Mouse (Mus musculus): Measurements from ENCODE around the gene Sgsm3. TPM values are rescaled to one million over a fixed set of nuclear protein-coding genes. Genes with fewer than 3 reads are reported as not detected.

Sgsm3 gene
- polyA plus RNA-seq, 1 experiment from 2014 or later: 7.9 TPM

- no peaks in the 10 kb centered on the region for H3K36me3 ChIP-seq (ENCODE audit: control insufficient read depth, insufficient read depth)
- no peak overlapping the region for H3K9ac ChIP-seq (ENCODE audit: low read depth, low read length)
- no peak overlapping the region for H3K27ac ChIP-seq (ENCODE audit: low read length)
- no peaks in the 10 kb centered on the region for H3K4me1 ChIP-seq (ENCODE audit: control insufficient read depth, low read depth, low read length)
- no peak overlapping the region for H3K4me3 ChIP-seq (ENCODE audit: low read depth, low read length)
- H3K9me3 ChIP-seq (replicated peaks; ENCODE audit: control insufficient read depth, low read length): no peaks in the 10 kb centered on the region
- no peak for ATAC-seq (ENCODE audit: low read depth)
- WGBS (ENCODE audit: insufficient replicate concordance): 61% methylated on average over 5 of the region's 5 CpGs
- no peak overlapping the region for H3K4me2 ChIP-seq (ENCODE audit: low read depth, low read length)
- no peaks in the 10 kb centered on the region for H3K27me3 ChIP-seq (ENCODE audit: control insufficient read depth, insufficient read depth, low read depth, low read length)
Measured at GRCm38 (mm10) chr15:80939401-80939800, 38.2 kb upstream of the Sgsm3 start.

DNA sequence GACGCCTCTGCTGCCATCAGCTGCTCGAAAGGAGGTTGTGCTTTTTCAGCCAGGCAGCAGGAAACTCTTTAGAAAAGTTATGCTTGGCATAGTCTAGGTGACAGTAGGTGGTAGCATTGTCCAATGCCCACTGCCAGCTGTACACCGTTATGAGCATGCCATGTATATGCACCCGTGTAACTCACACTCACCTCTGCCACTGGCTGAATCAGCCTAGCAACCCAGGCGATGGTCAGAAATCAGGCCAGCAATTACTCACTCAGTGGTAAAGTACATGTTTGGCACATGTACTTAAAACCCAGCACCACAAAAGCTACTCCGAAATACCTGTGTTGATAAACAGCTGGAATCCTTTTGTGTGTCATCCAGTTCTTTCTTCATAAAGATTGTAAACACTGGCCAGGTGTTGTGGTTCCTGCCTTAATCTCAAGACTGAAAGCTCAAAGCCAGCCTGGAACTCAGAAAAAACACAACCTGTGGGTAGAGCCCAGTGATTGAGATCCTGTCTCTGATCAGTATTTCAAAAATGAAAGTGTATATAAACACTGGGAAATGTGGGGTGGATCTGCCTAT, 36.0 kb upstream of the Sgsm3 start:
- Histone ChIP-seq H3K27me3 (ENCODE audit: control insufficient read depth, insufficient read depth, low read depth, low read length) (no peaks in the 10 kb centered on the region), H3K4me3 (ENCODE audit: low read depth, low read length) (no peak overlapping the region), H3K4me1 (ENCODE audit: control insufficient read depth, low read depth, low read length) (no peaks in the 10 kb centered on the region; the same call in 1 of the 2 replicates), H3K27ac (ENCODE audit: low read length) (no peak overlapping the region), H3K9ac (ENCODE audit: low read depth, low read length) (no peak overlapping the region), H3K4me2 (ENCODE audit: low read depth, low read length) (no peak overlapping the region), H3K36me3 (ENCODE audit: control insufficient read depth, insufficient read depth) (no peaks in the 10 kb centered on the region), H3K9me3 (replicated peaks; ENCODE audit: control insufficient read depth, low read length) (no peaks in the 10 kb centered on the region)
- ATAC-seq (ENCODE audit: low read depth): no peak
- WGBS (ENCODE audit: insufficient replicate concordance): 85% methylated on average over 6 of the region's 6 CpGs

DNA sequence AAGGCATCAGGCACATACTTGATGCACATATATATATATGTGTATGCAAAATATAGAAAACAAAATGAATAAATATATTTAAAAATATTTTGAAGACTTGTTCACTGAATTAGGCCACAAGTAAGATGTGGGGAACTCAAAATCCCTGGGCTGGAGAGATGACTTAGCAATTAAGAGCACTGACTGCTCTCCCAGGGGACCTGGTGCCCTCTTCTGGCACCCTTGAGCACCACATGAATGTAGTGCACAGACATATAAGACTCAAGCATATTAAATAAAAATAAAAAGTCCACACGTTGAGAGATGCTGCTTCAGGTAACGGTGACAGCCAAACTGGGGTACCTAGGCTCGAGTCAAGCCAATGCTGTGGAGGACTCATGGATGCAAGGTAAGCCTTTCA, 31.7 kb upstream of the Sgsm3 start:
- Histone ChIP-seq H3K27ac (ENCODE audit: low read length) (no peak overlapping the region), H3K27me3 (ENCODE audit: control insufficient read depth, insufficient read depth, low read depth, low read length) (no peaks in the 10 kb centered on the region), H3K9me3 (replicated peaks; ENCODE audit: control insufficient read depth, low read length) (no peaks in the 10 kb centered on the region), H3K9ac (ENCODE audit: low read depth, low read length) (no peak overlapping the region), H3K4me3 (ENCODE audit: low read depth, low read length) (no peak overlapping the region), H3K4me1 (ENCODE audit: control insufficient read depth, low read depth, low read length) (peaks cover 15% of the 10 kb centered on the region), H3K4me2 (ENCODE audit: low read depth, low read length) (no peak overlapping the region), H3K36me3 (ENCODE audit: control insufficient read depth, insufficient read depth) (no peaks in the 10 kb centered on the region)
- WGBS (ENCODE audit: insufficient replicate concordance): 25% methylated on average over 3 of the region's 3 CpGs
- no peak for ATAC-seq (ENCODE audit: low read depth)

GRCm38 (mm10) chr15:80948145-80949135, 29.1 kb upstream of the Sgsm3 start, which contains the start of gene Adsl:
Adsl (plus strand) TSS chr15:80948490.
- Histone ChIP-seq H3K4me1 (ENCODE audit: control insufficient read depth, low read depth, low read length) (peaks cover 15% of the 10 kb centered on the region), H3K9me3 (replicated peaks; ENCODE audit: control insufficient read depth, low read length) (no peaks in the 10 kb centered on the region), H3K4me3 (ENCODE audit: low read depth, low read length) (peak within 1 kb of the TSS; percentile 93), H3K4me2 (ENCODE audit: low read depth, low read length) (peak within 1 kb of the TSS; percentile 73), H3K9ac (ENCODE audit: low read depth, low read length) (peak within 1 kb of the TSS; percentile 79), H3K27ac (ENCODE audit: low read length) (peak within 1 kb of the TSS; percentile 69), H3K27me3 (ENCODE audit: control insufficient read depth, insufficient read depth, low read depth, low read length) (no peaks in the 10 kb centered on the region), H3K36me3 (ENCODE audit: control insufficient read depth, insufficient read depth) (peaks cover 4% of the 10 kb centered on the region)
- WGBS (ENCODE audit: insufficient replicate concordance): under 1% methylated on average over 63 of the region's 63 CpGs
- ATAC-seq (ENCODE audit: low read depth): peak; percentile 95

- no peak for ATAC-seq (ENCODE audit: low read depth)
- no peaks in the 10 kb centered on the region for H3K9me3 ChIP-seq (replicated peaks; ENCODE audit: control insufficient read depth, low read length)
- peaks cover 15% of the 10 kb centered on the region for H3K4me1 ChIP-seq (ENCODE audit: control insufficient read depth, low read depth, low read length)
- 24% methylated on average over 4 of the region's 4 CpGs for WGBS (ENCODE audit: insufficient replicate concordance)
- no peak overlapping the region for H3K27ac ChIP-seq (ENCODE audit: low read length)
- H3K36me3 ChIP-seq (ENCODE audit: control insufficient read depth, insufficient read depth): peaks cover 14% of the 10 kb centered on the region
- peak overlapping the region; percentile 73 for H3K4me2 ChIP-seq (ENCODE audit: low read depth, low read length)
- peak overlapping the region; percentile 79 for H3K9ac ChIP-seq (ENCODE audit: low read depth, low read length)
- H3K4me3 ChIP-seq (ENCODE audit: low read depth, low read length): peak overlapping the region; percentile 93
- H3K27me3 ChIP-seq (ENCODE audit: control insufficient read depth, insufficient read depth, low read depth, low read length): no peaks in the 10 kb centered on the region
Measured at GRCm38 (mm10) chr15:80949431-80949830, 28.1 kb upstream of the Sgsm3 start.

- Histone ChIP-seq H3K27me3 (ENCODE audit: control insufficient read depth, insufficient read depth, low read depth, low read length) (no peaks in the 10 kb centered on the region), H3K27ac (ENCODE audit: low read length) (no peak overlapping the region), H3K9ac (ENCODE audit: low read depth, low read length) (no peak overlapping the region), H3K36me3 (ENCODE audit: control insufficient read depth, insufficient read depth) (peaks cover 19% of the 10 kb centered on the region), H3K4me3 (ENCODE audit: low read depth, low read length) (no peak overlapping the region), H3K4me1 (ENCODE audit: control insufficient read depth, low read depth, low read length) (peaks cover 15% of the 10 kb centered on the region), H3K4me2 (ENCODE audit: low read depth, low read length) (peak overlapping the region; percentile 73; the same call in 1 of the 2 replicates), H3K9me3 (replicated peaks; ENCODE audit: control insufficient read depth, low read length) (no peaks in the 10 kb centered on the region)
- WGBS (ENCODE audit: insufficient replicate concordance): 73% methylated on average over 7 of the region's 7 CpGs
- no peak for ATAC-seq (ENCODE audit: low read depth)
Measured at GRCm38 (mm10) chr15:80950055-80950454, 27.5 kb upstream of the Sgsm3 start.

DNA sequence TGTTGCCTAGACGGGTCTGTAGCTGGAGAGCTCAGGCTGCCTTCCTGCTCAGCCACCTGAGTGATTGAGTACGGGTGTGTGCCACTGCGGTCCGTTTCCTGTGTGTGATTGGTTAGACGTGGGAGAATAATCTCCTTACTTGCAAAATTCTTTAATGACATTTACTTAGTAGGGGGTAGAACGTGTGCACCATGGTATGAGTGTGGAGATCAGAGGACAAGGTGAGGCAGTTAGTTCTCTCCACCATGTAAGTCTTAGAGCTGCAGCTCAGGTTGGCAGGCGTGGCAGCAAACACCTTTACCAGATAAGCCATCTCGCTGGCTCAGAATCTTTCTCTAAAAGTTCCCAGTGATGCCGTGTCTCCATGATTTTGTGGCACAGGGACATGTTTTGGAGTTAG, 23.6 kb upstream of the Sgsm3 start:
- Histone ChIP-seq H3K27me3 (ENCODE audit: control insufficient read depth, insufficient read depth, low read depth, low read length) (no peaks in the 10 kb centered on the region), H3K27ac (ENCODE audit: low read length) (no peak overlapping the region), H3K4me1 (ENCODE audit: control insufficient read depth, low read depth, low read length) (peaks cover 11% of the 10 kb centered on the region), H3K9ac (ENCODE audit: low read depth, low read length) (no peak overlapping the region), H3K36me3 (ENCODE audit: control insufficient read depth, insufficient read depth) (peaks cover 34% of the 10 kb centered on the region), H3K9me3 (replicated peaks; ENCODE audit: control insufficient read depth, low read length) (no peaks in the 10 kb centered on the region), H3K4me2 (ENCODE audit: low read depth, low read length) (no peak overlapping the region), H3K4me3 (ENCODE audit: low read depth, low read length) (no peak overlapping the region)
- ATAC-seq (ENCODE audit: low read depth): no peak
- 76% methylated on average over 9 of the region's 9 CpGs for WGBS (ENCODE audit: insufficient replicate concordance)

GRCm38 (mm10) chr15:80954861-80955260, 22.7 kb upstream of the Sgsm3 start:
- H3K9ac ChIP-seq (ENCODE audit: low read depth, low read length): no peak overlapping the region
- ATAC-seq (ENCODE audit: low read depth): no peak
- WGBS (ENCODE audit: insufficient replicate concordance): 76% methylated on average over 3 of the region's 3 CpGs
- no peak overlapping the region for H3K27ac ChIP-seq (ENCODE audit: low read length)
- H3K4me1 ChIP-seq (ENCODE audit: control insufficient read depth, low read depth, low read length): peaks cover 3% of the 10 kb centered on the region
- H3K27me3 ChIP-seq (ENCODE audit: control insufficient read depth, insufficient read depth, low read depth, low read length): no peaks in the 10 kb centered on the region
- no peak overlapping the region for H3K4me2 ChIP-seq (ENCODE audit: low read depth, low read length)
- H3K4me3 ChIP-seq (ENCODE audit: low read depth, low read length): no peak overlapping the region
- H3K36me3 ChIP-seq (ENCODE audit: control insufficient read depth, insufficient read depth): peaks cover 34% of the 10 kb centered on the region
- no peaks in the 10 kb centered on the region for H3K9me3 ChIP-seq (replicated peaks; ENCODE audit: control insufficient read depth, low read length)

Data from liver, embryonic 16.5 days (tissue).